Mouse (Mus musculus) cerebellum, adult 2 months (tissue): ENCODE measurements at regions not wholly inside any gene's neighbourhood (a gene's known extent, or its start where the extent isn't known, plus 50 kb on each side); places are given as distances from the start of the nearest gene placed in this dataset.

ENCODE experiments used
- DNase-seq, 2 experiments: peaks; one replicate each; pipeline ENCODE4 v3.0.0; 2021
- H3K27ac ChIP-seq: fragments of 200-500 bp; 2 replicates; pipeline ENCODE4 v1.5.1; 2012; ENCODE audit warnings: low read length, control low read depth, inconsistent platforms; ENCODE audit not compliant: insufficient read depth
- H3K27me3 ChIP-seq: fragments of 200-500 bp; 2 replicates; pipeline ENCODE4 v1.6.1; 2012; ENCODE audit warnings: inconsistent platforms, mild to moderate bottlenecking, low read length, moderate library complexity; ENCODE audit not compliant: control insufficient read depth, insufficient read depth
- H3K4me1 ChIP-seq: fragments of 200-500 bp; 2 replicates; pipeline ENCODE4 v1.6.1; 2011; ENCODE audit warnings: low read length; ENCODE audit not compliant: control insufficient read depth, insufficient read depth
- H3K4me3 ChIP-seq: fragments of 200-500 bp; replicated peaks from 2 replicates; pipeline ENCODE3; 2011; ENCODE audit warnings: mild to moderate bottlenecking, low read depth, low read length, control low read depth; ENCODE audit not compliant: insufficient read depth
- CTCF ChIP-seq: fragments of 200-500 bp; IDR thresholded peaks from 2 replicates; pipeline ENCODE4 v1.5.1; 2011; ENCODE audit warnings: low read depth, mild to moderate bottlenecking, control low read depth, low read length, moderate library complexity, borderline replicate concordance; ENCODE audit not compliant: insufficient read depth
- POLR2A ChIP-seq: fragments of 200-500 bp; IDR thresholded peaks from 2 replicates; pipeline ENCODE4 v1.6.1; 2011; ENCODE audit warnings: low read length, control low read depth, borderline replicate concordance; ENCODE audit not compliant: insufficient read depth
- WGBS: fragments of 180-500 bp; shearing (Covaris S2); methylation state at CpG from one replicate; pipeline ENCODE4 v1.1.7; 2018; 5-methylcytosine and 5-hydroxymethylcytosine counted together

DNA sequence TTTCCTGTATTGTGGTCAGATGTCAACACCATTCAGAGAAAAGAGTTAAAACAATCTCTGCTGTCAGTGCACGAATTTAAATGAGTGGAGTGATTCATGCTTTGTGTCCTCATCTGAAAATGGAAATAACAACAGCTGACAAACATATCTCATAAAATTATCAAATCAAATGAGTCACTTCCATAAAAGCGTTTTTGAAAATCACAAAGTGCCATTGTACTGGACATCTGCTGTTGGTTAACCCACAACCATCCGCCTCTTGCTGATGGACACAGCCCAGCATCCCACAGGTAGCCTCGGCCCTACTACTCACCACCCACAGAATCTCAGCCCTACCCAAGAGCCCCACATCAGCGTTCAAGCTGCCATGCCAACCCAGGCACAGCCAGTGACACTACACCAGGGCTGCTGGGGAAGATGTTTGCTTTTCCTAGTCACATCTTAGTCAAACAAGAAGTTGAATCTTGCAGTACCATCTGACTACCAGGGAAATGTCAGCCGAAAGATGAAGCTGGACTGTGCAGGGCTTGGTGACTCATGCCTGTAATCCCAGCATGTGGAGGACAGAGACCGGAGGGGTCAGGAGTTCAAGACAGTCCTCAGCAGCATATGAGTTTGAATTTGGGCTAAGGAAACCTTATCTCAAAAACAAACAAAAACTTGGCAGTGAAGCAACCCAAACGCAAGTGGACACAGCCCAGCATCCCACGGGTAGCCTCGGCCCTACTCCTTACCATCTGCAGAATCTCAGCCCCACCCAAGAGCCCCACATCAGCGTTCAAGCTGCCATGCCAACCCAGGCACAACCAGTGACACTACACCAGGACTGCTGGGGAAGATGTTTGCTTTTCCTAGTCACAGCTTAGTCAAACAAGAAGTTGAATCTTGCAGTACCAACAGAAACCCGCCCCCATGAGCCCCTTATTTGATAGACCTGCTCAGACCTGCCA, 131.9 kb upstream of the Noct start:
- TF ChIP-seq CTCF: no peak
- Histone ChIP-seq H3K4me1 (no peaks in the 10 kb centered on the region), H3K27me3 (no peaks in the 10 kb centered on the region), H3K27ac (no peak overlapping the region), H3K4me3 (no peak overlapping the region)
- no peak for DNase-seq
- 77% methylated on average over 12 of the region's 12 CpGs for WGBS

DNA sequence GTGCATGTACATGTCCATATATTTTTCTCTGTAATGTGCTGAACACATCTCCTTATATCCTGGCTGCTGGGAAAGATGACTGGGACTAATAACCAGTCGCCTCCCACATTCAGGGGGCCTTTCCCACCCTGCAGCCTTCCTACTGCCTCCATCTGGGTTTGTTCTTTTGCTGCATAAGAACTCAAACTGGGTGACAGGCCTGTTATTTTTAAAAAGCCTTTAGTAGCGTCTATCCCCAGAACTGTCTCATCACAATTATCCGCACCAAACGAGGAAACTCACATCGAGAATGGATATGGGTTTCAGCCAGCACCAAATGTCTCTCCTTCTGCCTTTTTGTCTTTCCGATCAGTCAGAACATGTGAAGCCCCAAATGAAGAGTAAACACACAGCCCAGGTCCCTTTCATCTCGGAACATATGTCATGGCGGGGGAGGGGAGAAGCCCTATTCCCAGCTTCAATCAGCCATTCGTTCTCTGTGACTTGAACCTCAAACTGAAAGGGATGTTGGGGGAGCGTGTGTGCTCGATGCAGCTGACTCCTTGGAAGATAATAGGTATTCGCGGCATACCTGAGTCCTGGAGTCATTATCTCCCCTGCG, 128.3 kb upstream of the Noct start:
- TF ChIP-seq CTCF: no peak
- no peak for TF ChIP-seq POLR2A
- H3K4me3 ChIP-seq: peak overlapping the region; percentile 42

DNA sequence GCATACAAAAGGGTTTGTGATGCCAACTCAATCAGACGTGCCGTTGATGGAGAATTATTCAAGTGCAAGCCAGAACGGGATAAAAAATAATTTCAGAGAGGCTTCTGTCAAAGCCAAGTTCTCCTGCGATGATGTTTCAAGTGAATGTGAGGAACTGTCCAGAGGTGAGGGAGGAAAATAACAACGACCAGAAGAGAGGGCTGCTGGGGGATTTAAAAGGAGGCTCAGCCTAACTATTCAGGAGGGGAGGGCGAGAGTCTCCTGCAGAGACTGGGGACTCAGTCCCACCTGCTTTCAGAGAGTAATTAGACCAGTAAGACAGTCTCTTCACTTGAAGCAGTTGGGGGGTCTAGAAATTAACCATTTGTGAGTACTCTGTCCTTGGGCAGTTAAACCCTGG, 127.7 kb upstream of the Noct start:
- 8% methylated on average over 6 of the region's 6 CpGs for WGBS
- no peak overlapping the region for H3K27ac ChIP-seq

More for the DNA sequence above, 128.3 kb upstream of the Noct start:
- 11% methylated on average over 14 of the region's 14 CpGs for WGBS
- Histone ChIP-seq H3K4me1 (no peaks in the 10 kb centered on the region), H3K27ac (no peak overlapping the region), H3K27me3 (no peaks in the 10 kb centered on the region)
- peak; percentile 20 to 21 for DNase-seq

DNA sequence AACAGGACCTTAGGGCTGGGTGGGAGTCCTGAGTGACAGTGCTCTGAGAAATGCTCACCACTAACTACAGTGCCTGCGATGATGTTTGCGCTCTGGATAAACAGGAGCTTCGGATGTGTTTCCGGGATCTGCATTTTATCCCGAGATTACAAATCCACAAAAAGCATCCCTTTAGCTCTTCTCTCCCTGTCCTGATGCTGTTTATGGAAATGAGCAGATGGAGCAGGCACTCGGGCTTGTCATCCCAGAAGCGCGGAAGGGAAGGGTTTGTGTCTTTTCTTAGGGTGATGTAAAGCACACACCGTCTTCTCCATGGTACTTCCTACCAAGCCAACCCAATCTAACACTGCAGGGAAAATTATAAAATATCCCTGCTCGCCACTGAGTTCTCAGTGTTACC, 126.9 kb upstream of the Noct start:
- no peaks in the 10 kb centered on the region for H3K27me3 ChIP-seq
- no peak overlapping the region for H3K27ac ChIP-seq
- TF ChIP-seq CTCF (no peak), POLR2A (no peak)
- H3K4me3 ChIP-seq: no peak overlapping the region
- DNase-seq: no peak
- 70% methylated on average over 10 of the region's 10 CpGs for WGBS
- H3K4me1 ChIP-seq: no peaks in the 10 kb centered on the region

More for the DNA sequence above, 127.7 kb upstream of the Noct start:
- H3K27me3 ChIP-seq: no peaks in the 10 kb centered on the region
- no peak for TF ChIP-seq POLR2A
- no peak for TF ChIP-seq CTCF
- DNase-seq: no peak
- no peak overlapping the region for H3K4me3 ChIP-seq
- H3K4me1 ChIP-seq: no peaks in the 10 kb centered on the region

DNA sequence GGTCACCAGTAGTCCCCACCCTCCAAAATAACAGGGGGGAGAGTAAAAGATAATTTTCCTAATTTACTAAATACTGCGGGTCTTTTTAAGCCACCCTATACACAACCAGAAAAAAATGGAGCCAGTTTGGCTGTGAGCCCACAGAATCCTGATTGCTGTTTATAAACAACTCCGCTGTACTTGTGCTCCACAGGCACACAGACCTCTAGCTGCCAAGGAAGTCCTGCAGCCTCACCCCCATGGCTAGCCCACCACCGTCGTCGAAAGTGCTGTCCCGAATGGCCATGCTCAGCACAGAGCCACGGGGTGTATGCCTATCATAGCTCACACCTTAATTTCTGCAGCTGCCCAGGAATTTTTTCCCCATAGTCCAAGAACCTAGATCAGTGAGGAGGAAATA, 124.3 kb upstream of the Noct start:
- TF ChIP-seq CTCF (no peak), POLR2A (no peak)
- Histone ChIP-seq H3K27ac (no peak overlapping the region), H3K27me3 (no peaks in the 10 kb centered on the region), H3K4me1 (no peaks in the 10 kb centered on the region), H3K4me3 (no peak overlapping the region)
- DNase-seq: no peak
- 43% methylated on average over 7 of the region's 7 CpGs for WGBS

DNA sequence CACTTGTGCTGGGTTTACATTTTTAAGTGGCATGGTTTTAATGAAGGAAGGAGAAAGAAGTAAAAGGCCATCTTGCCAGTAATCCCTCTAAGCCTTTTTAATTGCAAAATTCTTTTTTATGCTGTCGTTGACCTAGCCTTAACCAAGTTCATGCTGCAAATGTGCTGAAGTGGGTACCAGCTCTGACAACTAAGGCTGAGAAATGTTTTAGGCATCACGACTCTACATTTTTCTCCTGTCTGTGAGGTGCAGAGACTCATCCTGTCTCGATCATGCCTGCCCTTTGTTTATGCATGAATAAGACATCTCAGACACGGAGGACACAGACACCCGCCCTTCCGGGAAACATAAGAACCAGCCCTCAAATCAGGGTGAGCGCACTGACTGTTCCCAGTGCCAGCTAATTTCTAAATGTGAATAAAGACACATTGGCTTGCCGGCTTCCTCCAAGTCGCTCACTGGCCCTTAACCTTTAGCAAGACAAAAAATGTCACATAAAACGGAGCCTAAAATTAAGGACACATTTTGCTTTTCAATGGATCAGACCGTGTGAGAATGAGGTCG, 115.5 kb upstream of the Noct start:
- TF ChIP-seq POLR2A (no peak), CTCF (no peak)
- no peak overlapping the region for H3K27ac ChIP-seq
- H3K27me3 ChIP-seq: no peaks in the 10 kb centered on the region
- no peaks in the 10 kb centered on the region for H3K4me1 ChIP-seq
- WGBS: 50% methylated on average over 12 of the region's 12 CpGs
- DNase-seq: no peak
- no peak overlapping the region for H3K4me3 ChIP-seq

DNA sequence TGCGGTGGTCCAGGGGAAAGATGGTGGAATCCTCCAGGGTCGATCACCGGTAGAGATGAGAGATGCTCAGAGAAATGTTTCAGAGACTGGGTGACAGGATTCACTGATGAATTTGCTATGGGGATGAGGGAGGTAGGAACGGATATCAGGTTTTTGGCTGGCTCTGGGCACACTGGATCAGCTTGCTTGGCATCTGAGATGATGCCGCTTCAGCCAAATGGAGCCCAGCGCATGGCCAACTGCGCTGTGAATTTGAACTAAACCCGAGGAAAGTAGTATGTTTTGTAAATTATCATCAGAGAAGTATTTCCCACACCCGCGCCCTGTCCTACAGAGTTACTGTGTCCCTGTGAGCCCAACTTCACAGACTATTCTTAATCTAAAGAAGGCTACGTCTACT, 113.0 kb upstream of the Noct start:
- TF ChIP-seq CTCF (no peak), POLR2A (no peak)
- Histone ChIP-seq H3K4me1 (no peaks in the 10 kb centered on the region), H3K4me3 (no peak overlapping the region), H3K27ac (no peak overlapping the region), H3K27me3 (no peaks in the 10 kb centered on the region)
- no peak for DNase-seq
- WGBS: 77% methylated on average over 11 of the region's 11 CpGs

DNA sequence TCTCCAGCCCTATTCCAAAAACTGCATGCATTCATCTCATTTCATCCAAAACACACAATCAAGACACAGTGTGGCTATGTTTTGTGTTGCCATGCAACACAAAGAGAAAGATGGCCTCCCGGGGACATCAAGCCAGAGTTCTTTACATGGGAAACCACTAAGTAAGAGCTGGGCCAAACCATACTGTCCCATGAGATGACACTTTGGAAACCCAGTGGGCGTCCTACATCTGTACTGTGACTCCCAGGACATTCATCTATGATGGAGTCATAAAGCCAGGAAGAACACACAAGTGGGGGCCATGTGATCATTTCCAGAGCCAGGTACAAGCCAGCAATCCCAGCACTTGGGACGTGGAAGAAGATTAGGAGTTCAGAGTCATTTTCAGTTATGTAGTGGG, 111.9 kb upstream of the Noct start:
- Histone ChIP-seq H3K27me3 (no peaks in the 10 kb centered on the region), H3K4me3 (no peak overlapping the region), H3K4me1 (no peaks in the 10 kb centered on the region), H3K27ac (no peak overlapping the region)
- no peak for TF ChIP-seq CTCF
- TF ChIP-seq POLR2A: no peak
- DNase-seq: no peak
- 79% methylated on average over 3 of the region's 3 CpGs for WGBS
